Mouse (Mus musculus): ENCODE results near the gene Dph6. TPM values are rescaled to one million over a fixed set of nuclear protein-coding genes. Genes with fewer than 3 reads are reported as not detected.

The Dph6 gene
- polyA plus RNA-seq, 1 experiment from 2014 or later, result 29.4 TPM

DNA sequence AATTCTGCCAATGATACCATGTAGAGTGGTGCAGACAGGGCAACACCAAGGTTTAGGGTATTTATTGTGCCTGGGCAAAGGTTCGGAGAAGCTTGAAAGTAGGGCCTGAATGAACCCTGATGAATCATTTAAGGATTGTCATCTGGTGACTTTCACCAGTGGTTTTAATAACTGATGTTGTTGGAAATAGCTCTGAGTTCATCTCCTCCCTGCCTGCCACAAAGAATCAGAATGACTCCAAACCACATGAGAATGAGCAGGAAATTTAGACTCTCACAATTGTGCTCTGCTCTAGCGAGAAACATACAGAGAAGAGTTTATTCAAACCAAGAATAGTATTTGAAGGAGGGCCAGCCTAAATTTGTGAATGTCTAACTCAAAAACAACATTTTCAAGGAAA lies 4.2 kb upstream of the Dph6 start:
- Histone ChIP-seq H3K9ac (no peak overlapping the region), H3K9me3 (ENCODE audit: low read depth, low read length) (no peaks in the 10 kb centered on the region), H3K27me3 (ENCODE audit: insufficient read depth, low read length) (no peaks in the 10 kb centered on the region), H3K36me3 (ENCODE audit: insufficient read depth) (no peaks in the 10 kb centered on the region), H3K4me3 (ENCODE audit: low read depth, low read length) (no peak overlapping the region), H3K27ac (ENCODE audit: low read depth) (no peak overlapping the region), H3K4me1 (ENCODE audit: insufficient read depth) (no peaks in the 10 kb centered on the region), H3K4me2 (no peak overlapping the region)
- 86% methylated on average over 2 of the region's 2 CpGs for WGBS
- DNase-seq (no peak), ATAC-seq (ENCODE audit: insufficient read depth) (no peak)
- no peak for TF ChIP-seq CTCF (IDR thresholded peaks at IDR 0.05; ENCODE audit: low read depth)

DNA sequence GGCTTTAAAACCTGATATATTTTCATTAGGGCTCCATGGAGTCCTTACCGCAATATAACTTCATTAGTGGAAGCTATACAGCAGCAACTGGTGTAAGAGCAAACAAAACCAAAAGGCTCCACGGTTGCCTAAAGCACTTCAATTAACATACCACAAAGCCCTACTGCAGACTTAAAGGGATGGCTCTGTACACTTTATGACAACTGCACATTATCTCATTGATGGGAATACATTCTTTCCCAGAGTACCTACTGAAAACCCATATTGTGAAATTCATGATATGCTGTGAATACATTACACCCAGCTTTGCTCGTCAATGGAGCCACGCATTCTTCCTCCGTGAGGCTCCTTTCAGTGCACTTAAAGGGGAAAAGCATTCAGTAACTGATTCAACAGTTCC lies 8.5 kb downstream of the Dph6 start:
- Histone ChIP-seq H3K27me3 (ENCODE audit: insufficient read depth, low read length) (no peaks in the 10 kb centered on the region), H3K4me1 (ENCODE audit: insufficient read depth) (no peaks in the 10 kb centered on the region), H3K27ac (ENCODE audit: low read depth) (no peak overlapping the region), H3K36me3 (ENCODE audit: insufficient read depth) (0 out of 2 replicates have a peak, but pooled peaks cover 8% of the 10 kb centered on the region), H3K9ac (no peak overlapping the region), H3K4me2 (no peak overlapping the region), H3K9me3 (ENCODE audit: low read depth, low read length) (no peaks in the 10 kb centered on the region), H3K4me3 (ENCODE audit: low read depth, low read length) (no peak overlapping the region)
- no peak for TF ChIP-seq CTCF (IDR thresholded peaks at IDR 0.05; ENCODE audit: low read depth)
- DNase-seq (no peak), ATAC-seq (ENCODE audit: insufficient read depth) (no peak)
- WGBS, result 79% methylated on average over 5 of the region's 5 CpGs

DNA sequence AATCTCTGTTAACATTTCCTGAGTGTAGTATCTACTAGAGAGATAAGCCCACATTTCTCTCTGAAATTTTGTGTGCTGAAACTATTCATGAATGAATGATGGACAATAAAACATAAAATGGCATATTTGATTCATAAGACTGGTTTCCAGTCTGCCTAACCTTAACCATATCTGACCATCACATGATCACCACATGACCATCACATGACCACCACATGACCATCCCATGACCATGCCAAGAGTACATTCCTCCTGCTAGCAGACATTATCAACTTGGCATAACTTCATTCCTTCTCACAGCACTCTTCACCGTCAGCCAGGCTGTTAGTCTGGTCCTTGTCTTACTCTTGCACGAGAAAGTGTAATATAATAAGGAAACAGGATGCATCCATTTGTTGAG lies 10.9 kb downstream of the Dph6 start:
- Histone ChIP-seq H3K4me2 (no peak overlapping the region), H3K36me3 (ENCODE audit: insufficient read depth) (peaks cover 10% of the 10 kb centered on the region; the same call in 1 of the 2 replicates), H3K4me3 (ENCODE audit: low read depth, low read length) (no peak overlapping the region), H3K9ac (no peak overlapping the region), H3K27ac (ENCODE audit: low read depth) (no peak overlapping the region), H3K9me3 (ENCODE audit: low read depth, low read length) (no peaks in the 10 kb centered on the region), H3K27me3 (ENCODE audit: insufficient read depth, low read length) (no peaks in the 10 kb centered on the region), H3K4me1 (ENCODE audit: insufficient read depth) (no peaks in the 10 kb centered on the region)
- DNase-seq, result no peak
- TF ChIP-seq CTCF (IDR thresholded peaks at IDR 0.05; ENCODE audit: low read depth), result no peak
- WGBS, result 88% methylated on average over 2 of the region's 2 CpGs
- no peak for ATAC-seq (ENCODE audit: insufficient read depth)

DNA sequence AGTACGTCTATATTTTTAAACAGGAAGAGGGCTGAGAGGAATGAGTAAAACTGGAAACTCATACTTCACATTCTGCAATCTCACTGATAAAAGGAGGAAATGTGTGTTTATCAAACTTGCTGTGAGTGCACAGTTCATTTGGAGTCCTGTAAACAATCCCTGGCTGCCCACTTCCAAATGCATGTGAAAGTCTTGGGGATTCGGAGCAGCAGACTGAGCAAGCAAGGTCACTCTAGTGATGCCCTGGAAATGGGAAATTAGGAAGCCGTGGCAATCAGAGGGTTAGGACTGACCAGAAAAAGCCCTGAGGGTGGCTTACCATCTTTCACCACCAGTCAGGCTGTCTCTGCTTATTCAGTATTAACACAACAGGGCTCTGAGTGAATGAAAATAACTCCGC lies 30.1 kb downstream of the Dph6 start:
- H3K9me3 ChIP-seq (ENCODE audit: low read depth, low read length), result no peaks in the 10 kb centered on the region
- peak; percentile 63 for DNase-seq
- no peak for TF ChIP-seq CTCF (IDR thresholded peaks at IDR 0.05; ENCODE audit: low read depth)
- no peaks in the 10 kb centered on the region for H3K36me3 ChIP-seq (ENCODE audit: insufficient read depth)
- 27% methylated on average over 4 of the region's 4 CpGs for WGBS
- no peaks in the 10 kb centered on the region for H3K27me3 ChIP-seq (ENCODE audit: insufficient read depth, low read length)
- no peak overlapping the region for H3K4me2 ChIP-seq
- H3K4me3 ChIP-seq (ENCODE audit: low read depth, low read length), result no peak overlapping the region
- no peak overlapping the region for H3K27ac ChIP-seq (ENCODE audit: low read depth)
- no peak overlapping the region for H3K9ac ChIP-seq
- no peaks in the 10 kb centered on the region for H3K4me1 ChIP-seq (ENCODE audit: insufficient read depth)
- ATAC-seq (ENCODE audit: insufficient read depth), result peak; percentile 71; the same call in 1 of the 2 replicates

DNA sequence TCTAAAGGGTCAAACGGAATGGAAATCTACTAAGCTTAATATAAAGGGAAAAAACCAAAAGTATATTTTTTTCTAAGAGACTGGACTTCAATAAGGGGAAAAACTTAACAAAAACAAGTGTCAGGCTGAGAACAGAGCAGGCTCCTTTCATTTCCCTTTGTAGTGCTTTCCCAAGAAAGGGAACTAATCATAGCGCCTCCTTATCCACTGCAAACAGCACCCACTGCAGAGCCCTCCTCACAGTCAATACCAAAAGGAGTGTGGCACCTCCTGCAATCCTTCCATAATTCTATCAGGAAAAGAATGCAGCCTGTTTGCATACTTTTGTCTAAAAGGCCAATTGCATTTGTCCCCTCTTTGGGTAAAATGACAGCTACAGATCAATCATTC lies 32.2 kb downstream of the Dph6 start:
- no peak for TF ChIP-seq CTCF (IDR thresholded peaks at IDR 0.05; ENCODE audit: low read depth)
- H3K27ac ChIP-seq (ENCODE audit: low read depth), result no peak overlapping the region
- WGBS, result 7% methylated on average over 2 of the region's 2 CpGs
- no peaks in the 10 kb centered on the region for H3K36me3 ChIP-seq (ENCODE audit: insufficient read depth)
- no peak for ATAC-seq (ENCODE audit: insufficient read depth)
- H3K4me2 ChIP-seq, result no peak overlapping the region
- H3K4me3 ChIP-seq (ENCODE audit: low read depth, low read length), result no peak overlapping the region
- DNase-seq, result no peak
- H3K9ac ChIP-seq, result no peak overlapping the region
- no peaks in the 10 kb centered on the region for H3K27me3 ChIP-seq (ENCODE audit: insufficient read depth, low read length)
- H3K4me1 ChIP-seq (ENCODE audit: insufficient read depth), result no peaks in the 10 kb centered on the region
- no peaks in the 10 kb centered on the region for H3K9me3 ChIP-seq (ENCODE audit: low read depth, low read length)

DNA sequence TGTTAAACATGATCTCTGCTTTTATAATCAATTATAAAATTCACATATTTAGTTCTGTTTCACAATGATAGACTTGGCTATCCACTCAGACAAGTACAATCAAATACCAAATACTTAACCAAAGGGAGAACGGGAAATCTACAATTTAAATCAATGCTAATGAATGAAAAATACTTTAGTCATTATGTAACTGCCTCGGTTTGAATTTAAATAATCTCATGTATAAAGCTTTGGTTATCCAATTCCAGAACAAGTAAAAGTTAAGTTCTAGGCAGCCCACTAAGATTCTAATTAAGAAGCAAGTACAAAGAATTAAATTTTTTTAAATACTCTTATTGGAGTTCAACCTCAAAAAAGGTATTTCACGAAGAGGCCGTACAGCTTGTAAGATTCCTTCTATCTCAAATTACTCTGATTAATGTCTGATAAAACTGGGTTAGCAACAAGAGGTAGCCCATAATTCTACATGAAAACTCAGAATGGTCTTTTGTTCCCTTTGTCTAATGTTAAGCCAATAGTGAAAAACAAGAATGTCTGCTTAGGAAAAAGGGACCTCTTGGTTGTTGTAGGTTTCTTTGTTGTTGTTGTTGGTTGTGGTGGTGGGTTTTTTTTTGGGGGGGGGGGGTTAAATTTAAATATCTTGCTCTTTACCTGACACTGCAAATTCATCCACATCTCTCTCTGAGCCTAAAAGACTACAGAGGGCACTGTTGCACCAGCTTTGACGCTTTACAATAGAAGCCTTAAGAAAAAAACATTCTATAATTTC lies 32.8 kb downstream of the Dph6 start:
- Histone ChIP-seq H3K36me3 (ENCODE audit: insufficient read depth) (no peaks in the 10 kb centered on the region), H3K27ac (ENCODE audit: low read depth) (no peak overlapping the region), H3K9me3 (ENCODE audit: low read depth, low read length) (no peaks in the 10 kb centered on the region), H3K9ac (no peak overlapping the region), H3K4me1 (ENCODE audit: insufficient read depth) (no peaks in the 10 kb centered on the region), H3K4me2 (no peak overlapping the region), H3K27me3 (ENCODE audit: insufficient read depth, low read length) (no peaks in the 10 kb centered on the region), H3K4me3 (ENCODE audit: low read depth, low read length) (no peak overlapping the region)
- 54% methylated on average over 5 of the region's 5 CpGs for WGBS
- DNase-seq (peak; percentile 76), ATAC-seq (ENCODE audit: insufficient read depth) (no peak)
- peak; percentile 48 for TF ChIP-seq CTCF (IDR thresholded peaks at IDR 0.05; ENCODE audit: low read depth)

DNA sequence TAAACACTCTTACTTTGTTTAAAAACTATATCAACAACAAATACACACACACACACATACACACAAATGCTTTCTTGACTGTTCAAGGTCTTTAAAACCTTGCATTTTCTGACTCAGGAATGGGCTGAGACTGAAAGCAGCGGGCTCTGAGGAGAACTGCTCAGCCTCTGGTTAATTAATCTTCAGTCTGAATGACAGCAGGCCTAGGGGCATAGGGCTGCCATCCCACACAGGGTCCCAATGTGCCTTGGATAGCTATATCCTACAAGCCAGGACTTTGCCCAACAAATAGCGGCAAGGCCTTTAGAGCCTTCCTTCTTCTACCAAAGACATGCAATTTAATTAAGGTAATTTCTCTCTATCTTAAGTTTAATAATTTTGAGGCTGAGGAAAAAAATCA lies 43.2 kb downstream of the Dph6 start:
- H3K9ac ChIP-seq, result no peak overlapping the region
- TF ChIP-seq CTCF (IDR thresholded peaks at IDR 0.05; ENCODE audit: low read depth), result no peak
- no peak for ATAC-seq (ENCODE audit: insufficient read depth)

More for the DNA sequence above, 43.2 kb downstream of the Dph6 start:
- DNase-seq, result no peak
- whole genome bisulfite sequencing, result 71% methylated on average over 2 of the region's 2 CpGs
- no peak overlapping the region for H3K4me3 ChIP-seq (ENCODE audit: low read depth, low read length)
- H3K36me3 ChIP-seq (ENCODE audit: insufficient read depth), result no peaks in the 10 kb centered on the region
- no peaks in the 10 kb centered on the region for H3K9me3 ChIP-seq (ENCODE audit: low read depth, low read length)
- no peak overlapping the region for H3K27ac ChIP-seq (ENCODE audit: low read depth)
- no peaks in the 10 kb centered on the region for H3K27me3 ChIP-seq (ENCODE audit: insufficient read depth, low read length)
- H3K4me1 ChIP-seq (ENCODE audit: insufficient read depth), result 0 out of 2 replicates have a peak, but pooled peaks cover 2% of the 10 kb centered on the region
- H3K4me2 ChIP-seq, result no peak overlapping the region
